Mouse (Mus musculus) heart, postnatal 10 days (tissue): ENCODE measurements around the gene Gm33815. TPM values are rescaled to one million over a fixed set of nuclear protein-coding genes. Genes with fewer than 3 reads are reported as not detected.
"Not testable (repeated sequence)": the region's sequence is repeated elsewhere in the genome, so short reads cannot be mapped to it uniquely, and the experiment has no call there.

Experiments used
- DNase-seq, 2 experiments: peaks; one replicate each; pipeline ENCODE4 v3.0.0; 2021
- intact Hi-C: fragments of 180-260 bp; cut with DNase I; formaldehyde crosslinking; loops from one replicate; pipeline ENCODE4 v1.15.1; 2025
- total RNA-seq, 2 experiments: library from RNA; stranded (reverse); gene quantifications; 2 replicates each; pipeline ENCODE4 v1.2.3; 2021

Gm33815 gene
- not detected for total RNA-seq

GRCm38 (mm10) chrY:69320832-69321231 lies at the start of gene Gm33815:
Gene Gm33815 (plus strand): TSS chrY:69321132.
- DNase-seq, intact Hi-C loops: not testable (repeated sequence)
